Mouse (Mus musculus) limb, embryonic 10.5 days (tissue): ENCODE data around the gene Mup5. TPM values are rescaled to one million over a fixed set of nuclear protein-coding genes. Genes with fewer than 3 reads are reported as not detected.
"Not testable (repeated sequence)": the region's sequence is repeated elsewhere in the genome, so short reads cannot be mapped to it uniquely, and the experiment has no call there.

Experiments
- DNase-seq: peaks from one replicate; pipeline ENCODE4 v3.0.0-alpha.2; 2017; ENCODE audit warnings: low spot score
- H3K27ac ChIP-seq: fragments of 300-500 bp; sonication (generic); 2 replicates; pipeline ENCODE4 v1.5.1; 2016; ENCODE audit warnings: mild to moderate bottlenecking
- H3K27me3 ChIP-seq: fragments of 300-500 bp; sonication (generic); 2 replicates; pipeline ENCODE4 v1.6.1; 2016; ENCODE audit warnings: low read depth, mild to moderate bottlenecking; ENCODE audit not compliant: poor library complexity, severe bottlenecking
- H3K36me3 ChIP-seq: fragments of 300-500 bp; sonication (generic); 2 replicates; pipeline ENCODE4 v1.6.1; 2016; ENCODE audit warnings: mild to moderate bottlenecking, moderate library complexity
- H3K4me1 ChIP-seq: fragments of 300-500 bp; sonication (generic); 2 replicates; pipeline ENCODE4 v1.6.1; 2016
- H3K4me3 ChIP-seq: fragments of 300-500 bp; sonication (generic); 2 replicates; pipeline ENCODE4 v1.5.1; 2016; ENCODE audit warnings: mild to moderate bottlenecking, moderate library complexity
- H3K9me3 ChIP-seq: fragments of 300-500 bp; sonication (generic); replicated peaks from 2 replicates; pipeline ENCODE4 v1.6.1; 2016; ENCODE audit warnings: mild to moderate bottlenecking
- WGBS: fragments of 180-500 bp; shearing (Covaris S2); methylation state at CpG from one replicate; pipeline ENCODE4 v1.1.7; 2016; 5-methylcytosine and 5-hydroxymethylcytosine counted together
- polyA plus RNA-seq: library from polyadenylated mRNA; unstranded; fragments of >200 nt; fragmentation: Nextera tagmentation; extraction: Ambion mirVana; gene quantifications from 2 replicates; pipeline ENCODE4 v1.2.1, GENCODE M21; 2016

Gene Mup5
- polyA plus RNA-seq, 1 experiment from 2014 or later, result not detected

GRCm38 (mm10) chr4:61784231-61784630 is 50.8 kb downstream of the Mup5 start:
- not testable (repeated sequence) for H3K27ac ChIP-seq, DNase-seq, H3K4me1 ChIP-seq, H3K9me3 ChIP-seq, H3K36me3 ChIP-seq, H3K27me3 ChIP-seq, H3K4me3 ChIP-seq
- 77% methylated on average over 1 of the region's 1 CpGs for WGBS

DNA sequence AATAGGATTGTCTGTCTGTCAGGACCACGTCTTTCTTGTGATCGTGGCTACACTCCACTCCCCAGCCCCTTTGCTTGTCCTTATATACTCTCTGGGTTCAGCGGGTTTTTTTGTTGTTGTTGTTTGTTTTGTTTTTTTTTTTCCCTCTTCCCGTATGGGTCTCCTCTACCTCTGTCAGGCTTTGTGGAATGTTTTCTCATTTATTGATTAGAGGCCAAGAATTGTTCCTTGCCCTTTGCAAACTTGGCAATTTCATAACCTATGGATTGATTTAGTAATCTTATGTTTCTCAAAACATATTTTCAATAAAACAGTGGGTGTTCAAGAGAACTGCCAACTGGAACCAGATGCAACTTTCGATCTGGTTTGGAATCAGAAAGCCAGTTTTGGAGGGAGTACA is 52.9 kb downstream of the Mup5 start, which contains the start of gene Mup19:
Gene Mup19, minus strand, starts transcription at position 101 of the 400 bp plus-strand sequence.
- H3K27ac ChIP-seq, H3K36me3 ChIP-seq, H3K4me3 ChIP-seq, DNase-seq, H3K27me3 ChIP-seq, H3K9me3 ChIP-seq, H3K4me1 ChIP-seq: not testable (repeated sequence)
- 93% methylated on average over 1 of the region's 5 CpGs for WGBS

Other genes starting within 250 kb of the Mup5 start
- not detected in 2 replicates for gene Mup17, start 239.4 kb downstream of the Mup5 start, polyA plus RNA-seq
- not detected in 2 replicates for gene Mup18, start 161.1 kb downstream of the Mup5 start, polyA plus RNA-seq
- gene Mup19, start 53.0 kb downstream of the Mup5 start, polyA plus RNA-seq, result not detected in 2 replicates
- not detected in 2 replicates for gene Mup20, start 218.9 kb upstream of the Mup5 start, polyA plus RNA-seq